Mouse (Mus musculus): Measurements from ENCODE around the gene Phlda1.

DNA sequence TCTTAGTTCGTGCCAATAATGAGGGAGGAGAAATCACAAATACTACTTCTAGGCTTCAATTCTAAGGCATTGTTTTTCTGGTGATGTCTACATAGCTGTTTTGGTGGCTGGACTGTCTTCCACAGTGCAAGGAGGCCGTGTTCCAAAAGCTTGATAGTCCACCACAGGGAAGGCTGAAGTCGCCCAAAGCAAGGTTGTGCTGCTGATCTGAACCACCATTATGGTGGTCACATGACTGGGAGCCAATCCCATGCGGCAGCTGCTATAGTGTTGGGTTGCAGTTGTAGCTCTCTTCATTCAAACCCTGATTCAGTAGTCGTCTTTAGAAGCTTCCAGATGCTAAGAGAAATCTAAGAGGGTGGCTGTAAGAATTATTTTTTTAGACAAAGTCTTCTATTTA lies 26.5 kb upstream of the Phlda1 start:
- no peak for TF ChIP-seq GATA1 (IDR thresholded peaks at IDR 0.05; ENCODE audit: low read length)
- no peak for TF ChIP-seq TAL1 (IDR thresholded peaks at IDR 0.05; ENCODE audit: low read length)

Measured in erythroblast, embryonic 14.5 days (primary cell).